Mouse (Mus musculus) brain, embryonic 14.5 days (tissue): ENCODE measurements around the gene Lamc2. TPM values are rescaled to one million over a fixed set of nuclear protein-coding genes. Genes with fewer than 3 reads are reported as not detected.

Source experiments
- DNase-seq: peaks from one replicate; pipeline ENCODE4 v3.0.0-alpha.2; 2011; ENCODE audit warnings: low read depth
- CTCF ChIP-seq: fragments of 200-500 bp; IDR thresholded peaks from 2 replicates; pipeline ENCODE4 v1.5.1; 2012; ENCODE audit warnings: inconsistent platforms, mild to moderate bottlenecking, moderate library complexity, borderline replicate concordance; ENCODE audit not compliant: insufficient read depth, insufficient read length; ENCODE audit errors: extremely low read depth
- POLR2A ChIP-seq: fragments of 200-500 bp; IDR thresholded peaks from 2 replicates; pipeline ENCODE4 v1.6.1; 2012; ENCODE audit warnings: mild to moderate bottlenecking, inconsistent platforms, borderline replicate concordance; ENCODE audit not compliant: poor library complexity, insufficient read depth, insufficient read length, severe bottlenecking; ENCODE audit errors: extremely low read depth
- polyA plus RNA-seq: library from polyadenylated mRNA; depleted of rRNA; stranded (reverse); fragments of >200 nt; gene quantifications from 2 replicates; pipeline ENCODE4 v1.2.3, GENCODE M21; 2012; rRNA removed

Gene Lamc2
- polyA plus RNA-seq: 1.1 and 2.0 TPM in 2 replicates

- peak; percentile 40 for DNase-seq
- TF ChIP-seq CTCF (no peak), POLR2A (no peak)
Observed at GRCm38 (mm10) chr1:153185828-153186803, at the start of gene Lamc2. Gene Lamc2 (minus strand): TSS chr1:153186447.

GRCm38 (mm10) chr1:153235576-153235975 lies 49.3 kb upstream of the Lamc2 start:
- no peak for TF ChIP-seq CTCF
- TF ChIP-seq POLR2A: no peak

DNA sequence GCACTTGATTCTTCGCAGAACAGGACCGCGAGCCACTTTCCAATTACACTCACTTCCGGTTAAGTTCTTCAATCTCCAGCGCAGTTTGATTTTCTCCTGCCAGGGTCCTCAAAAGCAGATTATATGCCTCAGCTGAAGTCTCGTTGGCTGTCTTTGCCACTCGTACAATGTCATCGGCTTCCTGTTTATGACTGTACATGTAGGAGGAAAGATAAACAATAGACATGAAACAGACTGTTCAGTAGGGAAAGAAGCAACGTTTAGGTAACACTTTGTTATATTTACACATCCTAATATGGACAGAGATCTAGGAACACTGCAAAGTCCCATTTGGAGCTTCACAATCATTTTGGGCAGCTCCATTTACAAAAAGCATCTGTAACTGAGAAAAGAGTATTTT lies 45.4 kb upstream of the Lamc2 start:
- no peak for TF ChIP-seq POLR2A
- no peak for TF ChIP-seq CTCF
- DNase-seq: no peak

More at GRCm38 (mm10) chr1:153235576-153235975, 49.3 kb upstream of the Lamc2 start:
- no peak for DNase-seq

GRCm38 (mm10) chr1:153227916-153228315 lies 41.7 kb upstream of the Lamc2 start:
- no peak for TF ChIP-seq CTCF
- no peak for TF ChIP-seq POLR2A
- DNase-seq: no peak

DNA sequence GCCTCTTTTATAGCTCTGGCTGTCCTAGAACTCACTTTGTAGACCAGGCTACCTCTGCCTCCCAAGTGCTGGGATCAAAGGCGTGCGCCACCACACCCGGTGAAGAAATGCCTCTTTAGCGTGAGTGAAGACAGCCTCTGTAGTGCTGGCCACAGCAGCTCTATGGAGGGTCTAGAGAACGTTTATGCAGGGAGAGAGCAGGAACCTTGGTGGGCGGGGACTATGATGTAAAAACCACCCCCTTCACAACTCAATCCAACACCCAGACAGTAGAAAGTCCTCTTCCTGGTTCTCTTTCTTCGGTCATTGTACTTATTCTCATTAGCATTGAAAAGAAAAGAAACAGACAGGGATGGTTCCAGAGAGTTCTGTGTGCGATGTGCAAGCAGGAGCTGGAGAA lies 40.8 kb upstream of the Lamc2 start:
- no peak for TF ChIP-seq POLR2A
- TF ChIP-seq CTCF: no peak
- no peak for DNase-seq

DNA sequence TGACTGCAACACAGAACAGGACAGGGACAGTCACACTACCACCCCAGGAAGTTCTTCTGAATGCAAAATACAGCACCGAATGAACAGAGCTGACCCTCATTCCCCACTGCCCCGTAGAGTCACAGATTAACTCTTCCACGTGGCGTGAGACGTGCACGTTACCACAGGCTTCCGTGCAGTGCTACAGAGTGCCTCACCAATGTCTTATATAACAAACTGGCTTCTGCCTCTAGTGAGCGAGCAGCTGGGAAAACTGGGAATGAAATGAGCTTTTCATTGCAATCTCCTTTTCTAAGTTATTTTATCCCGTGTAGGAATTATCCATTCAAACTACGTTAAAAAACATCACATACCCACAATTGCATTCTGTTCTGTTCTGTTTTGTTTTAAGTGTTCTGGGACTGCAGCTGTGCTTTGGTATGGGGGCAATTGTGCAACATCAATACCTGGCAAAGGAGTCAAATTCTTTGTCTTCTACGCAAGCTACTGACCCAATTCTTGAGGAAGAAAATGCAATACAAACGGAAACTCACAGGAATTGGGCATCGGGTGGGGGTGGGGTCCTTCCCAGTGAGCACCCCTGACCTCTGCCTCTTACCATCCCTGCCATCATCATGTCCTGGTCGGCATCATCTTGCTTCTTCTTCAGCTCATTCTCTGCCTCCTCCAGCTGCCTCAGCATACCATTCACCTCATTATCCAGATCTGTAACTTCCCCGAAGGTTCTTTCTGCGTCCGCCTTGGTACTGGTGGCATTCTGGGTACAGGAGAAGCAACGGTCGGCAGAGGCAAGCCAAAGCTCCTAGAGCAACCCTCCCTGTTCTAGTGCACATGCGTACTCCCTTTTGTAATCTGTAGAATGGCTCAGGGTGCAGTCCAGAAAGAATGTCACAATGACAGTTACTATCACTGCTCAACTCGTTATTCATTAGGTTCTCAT lies 39.8 kb upstream of the Lamc2 start:
- DNase-seq: no peak
- TF ChIP-seq POLR2A: no peak
- no peak for TF ChIP-seq CTCF

DNA sequence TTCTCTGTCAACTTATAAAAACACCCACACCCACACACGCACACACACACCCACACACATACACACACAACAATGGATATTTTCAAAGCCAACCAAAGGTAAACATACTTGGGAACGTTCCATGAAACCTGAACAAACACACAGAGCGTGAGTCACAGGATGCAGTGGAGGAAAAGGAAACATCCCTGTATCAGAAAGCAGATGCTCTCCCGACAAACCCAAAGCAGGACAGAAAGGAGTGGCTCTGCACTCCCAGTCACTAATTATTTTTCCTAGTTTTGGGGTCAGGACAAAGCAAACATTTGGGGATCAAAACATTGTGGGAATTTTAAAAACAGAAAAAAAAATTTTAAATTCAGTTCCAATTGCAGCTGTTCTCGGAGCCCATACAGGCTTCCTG lies 38.1 kb upstream of the Lamc2 start:
- peak; percentile 21 for DNase-seq
- TF ChIP-seq POLR2A (no peak), CTCF (no peak)

- no peak for TF ChIP-seq CTCF
- no peak for TF ChIP-seq POLR2A
- DNase-seq: peak; percentile 63
Observed at GRCm38 (mm10) chr1:153219376-153219775, 33.1 kb upstream of the Lamc2 start.

DNA sequence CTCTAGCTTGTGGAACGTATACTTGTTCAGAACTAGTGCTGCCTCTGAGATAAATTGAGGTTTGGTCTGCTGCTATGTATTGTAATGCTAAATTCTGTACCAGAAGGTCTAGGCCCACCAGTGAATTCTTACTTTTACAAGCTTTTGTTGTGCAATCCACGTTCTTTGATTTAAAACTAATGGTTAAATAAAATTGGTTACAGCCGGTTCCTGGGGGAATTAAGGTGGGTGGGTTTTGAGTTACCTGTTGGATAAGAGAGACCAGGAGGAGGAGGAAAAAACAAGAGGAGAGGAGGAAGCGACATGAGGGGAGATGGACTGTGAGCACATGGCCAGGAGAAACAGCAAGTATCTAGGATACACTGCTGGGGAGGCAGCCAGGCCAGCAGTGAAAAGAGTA lies 30.3 kb upstream of the Lamc2 start:
- DNase-seq: no peak

DNA sequence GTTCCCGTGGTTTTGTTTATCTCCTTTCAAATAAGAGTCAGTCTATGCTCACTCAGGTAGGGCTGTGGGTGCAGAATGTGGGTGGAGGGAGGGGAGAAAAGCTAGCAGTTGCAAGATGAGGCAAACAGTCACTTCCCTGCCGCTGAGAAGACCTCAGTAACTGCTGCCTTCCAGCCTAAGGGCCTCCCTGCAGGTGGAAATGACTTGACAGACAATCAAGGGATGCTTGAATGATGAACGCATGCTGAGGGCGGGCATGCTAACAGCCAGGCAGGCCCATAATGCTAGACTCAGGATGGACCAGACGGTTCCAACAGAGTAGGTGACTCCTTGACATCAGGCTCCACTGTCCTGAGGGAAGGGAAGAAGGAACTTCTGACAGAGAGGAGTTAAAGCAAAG lies 29.4 kb upstream of the Lamc2 start:
- no peak for DNase-seq
- TF ChIP-seq CTCF (no peak), POLR2A (no peak)

More for the DNA sequence above, 30.3 kb upstream of the Lamc2 start:
- TF ChIP-seq POLR2A (no peak), CTCF (no peak)

DNA sequence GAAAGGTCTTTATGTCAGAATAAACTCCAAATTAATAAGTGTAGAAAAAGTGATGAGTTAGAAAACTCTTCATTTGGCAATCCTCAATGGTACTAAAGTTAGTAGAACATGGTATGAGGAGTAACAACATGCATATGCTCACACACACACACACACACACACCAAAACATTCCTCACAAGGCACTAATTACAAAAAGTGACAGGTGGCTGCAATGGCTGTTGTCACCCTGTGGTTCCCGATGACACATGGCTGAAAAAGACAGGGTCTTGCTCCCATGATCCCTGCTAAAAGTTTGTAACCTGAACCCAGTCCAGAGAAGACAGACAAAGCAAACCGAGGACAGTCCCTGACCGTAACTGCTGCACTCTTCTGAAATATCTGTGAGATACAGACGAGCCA lies 24.7 kb upstream of the Lamc2 start:
- TF ChIP-seq POLR2A (no peak), CTCF (no peak)
- DNase-seq: no peak
